Mouse (Mus musculus) T-helper 2 cell (primary cell): Measurements from ENCODE around the gene Cldn19.

ENCODE experiments used
- in situ Hi-C: fragments of 300-600 bp; cut with MboI, MseI; formaldehyde crosslinking; loops from one replicate; pipeline ENCODE4 v1.15.1; 2025; ENCODE audit warnings: high pct_unique_total_duplicates

Gene Cldn19

DNA sequence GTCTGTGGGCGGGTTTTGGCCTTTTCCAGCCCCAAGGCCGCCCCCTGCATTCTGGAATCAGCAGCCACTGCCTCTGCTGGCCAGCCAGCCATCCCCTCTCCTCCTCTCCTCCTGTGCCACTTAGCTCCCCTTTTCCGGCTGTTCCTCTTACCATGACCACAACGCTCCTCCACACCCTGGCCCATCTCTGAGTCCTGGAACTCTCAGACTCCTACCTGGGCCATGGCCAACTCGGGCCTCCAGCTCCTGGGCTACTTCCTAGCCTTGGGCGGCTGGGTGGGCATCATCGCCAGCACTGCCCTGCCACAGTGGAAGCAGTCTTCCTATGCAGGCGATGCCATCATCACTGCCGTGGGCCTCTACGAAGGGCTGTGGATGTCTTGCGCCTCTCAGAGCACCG lies at the start of gene Cldn19:
Gene Cldn19 (plus strand): TSS at position 64 of the 400 bp plus-strand sequence.
- in situ Hi-C loops, result no loop called here

- in situ Hi-C loops, result loop anchor here (10.0 kb wide), 1 partner anchor 1428 kb away; no protein-coding TSS in a partner anchor
Observed at GRCm38 (mm10) chr4:119216667-119217066, 38.5 kb upstream of the Cldn19 start.

- in situ Hi-C loops, result loop anchor here (10.0 kb wide), 1 partner anchor 1427 kb away; no protein-coding TSS in a partner anchor
Observed at GRCm38 (mm10) chr4:119218169-119218568, 37.0 kb upstream of the Cldn19 start, which contains the start of gene Tmem269. Gene Tmem269, minus strand, starts transcription at chr4:119218217.

- in situ Hi-C loops, result loop anchor here (5.0 kb wide), 1 partner anchor 46 kb away; no protein-coding TSS in a partner anchor
Observed at GRCm38 (mm10) chr4:119223696-119224095, 31.5 kb upstream of the Cldn19 start.

GRCm38 (mm10) chr4:119224534-119224933 lies 30.7 kb upstream of the Cldn19 start:
- in situ Hi-C loops, result loop anchor here (5.0 kb wide), 1 partner anchor 47 kb away; no protein-coding TSS in a partner anchor

DNA sequence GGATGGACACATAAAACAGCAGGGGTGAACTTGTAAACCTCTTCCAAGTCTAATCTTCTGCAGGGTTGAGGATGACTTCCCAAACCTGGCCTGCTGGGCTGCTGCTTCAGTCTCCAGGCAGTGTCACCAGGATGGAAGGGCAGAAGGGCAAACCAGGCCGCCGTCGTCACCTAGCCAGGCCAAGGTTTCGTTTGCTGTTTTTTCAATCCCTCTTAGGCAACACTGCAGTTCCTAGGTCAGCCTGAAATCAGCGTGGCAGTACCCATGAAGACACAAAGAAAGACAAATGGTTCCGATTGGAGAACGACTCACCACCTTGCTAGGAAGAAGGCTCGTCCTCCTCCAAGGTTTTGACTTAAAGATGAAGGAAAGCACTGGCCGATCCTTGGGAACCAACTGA lies 29.5 kb upstream of the Cldn19 start:
- in situ Hi-C loops, result loop anchor here (25.0 kb wide), 1 partner anchor 1062 kb away; the partner anchor contains the start of gene Foxo6

- in situ Hi-C loops, result loop anchor here (25.0 kb wide), 1 partner anchor 1061 kb away; the partner anchor contains the start of gene Foxo6
Observed at GRCm38 (mm10) chr4:119226751-119227150, 28.5 kb upstream of the Cldn19 start.

- in situ Hi-C loops, result loop anchor here (25.0 kb wide), 1 partner anchor 1055 kb away; the partner anchor contains the start of gene Foxo6
Observed at GRCm38 (mm10) chr4:119232410-119233255, 22.6 kb upstream of the Cldn19 start, which contains the start of the genes AU022252 and P3h1. Gene AU022252, minus strand, starts transcription at chr4:119232712. Gene P3h1, plus strand, starts transcription at chr4:119232915.

GRCm38 (mm10) chr4:119233256-119233901 lies 21.8 kb upstream of the Cldn19 start:
- in situ Hi-C loops, result loop anchor here (25.0 kb wide), 1 partner anchor 1054 kb away; the partner anchor contains the start of gene Foxo6

GRCm38 (mm10) chr4:119234348-119234747 lies 20.9 kb upstream of the Cldn19 start:
- in situ Hi-C loops, result loop anchor here (25.0 kb wide), 1 partner anchor 1053 kb away; the partner anchor contains the start of gene Foxo6

DNA sequence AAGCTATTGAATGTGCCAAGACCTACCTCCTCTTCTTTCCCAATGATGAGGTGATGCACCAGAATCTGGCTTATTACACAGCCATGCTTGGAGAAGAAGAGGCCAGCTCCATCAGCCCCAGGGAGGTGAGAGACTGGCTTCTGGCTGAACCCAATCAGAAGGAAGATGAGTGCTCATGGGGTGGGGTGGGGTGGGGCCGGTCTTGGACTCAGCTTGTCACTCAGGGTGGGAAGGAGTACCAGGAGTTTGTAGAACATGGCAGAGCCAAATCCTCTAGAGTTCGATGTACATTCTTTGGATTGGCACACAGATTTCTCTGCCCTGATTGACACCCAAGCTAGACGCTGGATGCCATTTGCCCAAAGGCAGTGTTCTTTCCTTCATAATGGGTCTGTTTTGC lies 16.6 kb upstream of the Cldn19 start:
- in situ Hi-C loops, result loop anchor here (25.0 kb wide), 1 partner anchor 1049 kb away; the partner anchor contains the start of gene Foxo6

- in situ Hi-C loops, result loop anchor here (25.0 kb wide), 1 partner anchor 1048 kb away; the partner anchor contains the start of gene Foxo6
Observed at GRCm38 (mm10) chr4:119239181-119239682, 16.0 kb upstream of the Cldn19 start.

DNA sequence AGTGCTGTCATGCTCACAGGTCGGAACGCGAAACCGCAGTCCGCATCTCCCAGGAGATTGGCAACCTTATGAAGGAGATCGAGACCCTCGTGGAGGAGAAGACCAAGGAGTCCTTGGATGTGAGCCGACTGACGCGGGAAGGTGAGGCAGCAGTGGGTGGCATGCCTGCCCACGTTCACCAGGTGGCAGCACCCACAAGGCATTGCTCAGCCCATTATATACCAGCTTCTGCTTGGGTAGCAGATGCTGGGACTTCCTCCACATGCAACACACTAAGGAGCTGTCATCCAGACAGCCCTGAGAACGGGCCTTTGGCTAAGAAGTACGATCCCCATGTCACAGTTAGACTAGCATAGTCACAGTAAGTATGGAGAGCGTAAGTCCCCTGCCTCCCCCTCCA lies 13.6 kb upstream of the Cldn19 start:
- in situ Hi-C loops, result loop anchor here (25.0 kb wide), 1 partner anchor 1046 kb away; the partner anchor contains the start of gene Foxo6

DNA sequence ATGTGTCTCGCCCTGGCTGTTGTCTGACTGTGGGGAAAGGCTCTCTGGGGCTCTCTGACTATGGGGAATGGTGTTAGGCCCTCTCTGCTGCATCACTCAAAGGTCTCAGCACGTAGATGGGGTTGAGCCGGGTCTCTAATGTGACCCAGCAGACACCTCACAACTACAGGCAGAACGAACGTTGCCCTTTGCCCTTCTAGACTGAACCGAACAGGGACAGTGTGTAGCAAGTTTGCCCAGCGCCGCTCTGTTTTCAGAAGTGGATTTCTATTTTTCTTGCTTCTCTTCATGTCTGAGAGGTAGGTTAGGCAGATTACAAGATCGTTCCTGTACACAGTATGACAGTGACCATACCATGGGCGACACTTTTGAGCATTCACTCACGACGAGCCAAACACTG lies 12.6 kb upstream of the Cldn19 start:
- in situ Hi-C loops, result loop anchor here (25.0 kb wide), 1 partner anchor 1045 kb away; the partner anchor contains the start of gene Foxo6

DNA sequence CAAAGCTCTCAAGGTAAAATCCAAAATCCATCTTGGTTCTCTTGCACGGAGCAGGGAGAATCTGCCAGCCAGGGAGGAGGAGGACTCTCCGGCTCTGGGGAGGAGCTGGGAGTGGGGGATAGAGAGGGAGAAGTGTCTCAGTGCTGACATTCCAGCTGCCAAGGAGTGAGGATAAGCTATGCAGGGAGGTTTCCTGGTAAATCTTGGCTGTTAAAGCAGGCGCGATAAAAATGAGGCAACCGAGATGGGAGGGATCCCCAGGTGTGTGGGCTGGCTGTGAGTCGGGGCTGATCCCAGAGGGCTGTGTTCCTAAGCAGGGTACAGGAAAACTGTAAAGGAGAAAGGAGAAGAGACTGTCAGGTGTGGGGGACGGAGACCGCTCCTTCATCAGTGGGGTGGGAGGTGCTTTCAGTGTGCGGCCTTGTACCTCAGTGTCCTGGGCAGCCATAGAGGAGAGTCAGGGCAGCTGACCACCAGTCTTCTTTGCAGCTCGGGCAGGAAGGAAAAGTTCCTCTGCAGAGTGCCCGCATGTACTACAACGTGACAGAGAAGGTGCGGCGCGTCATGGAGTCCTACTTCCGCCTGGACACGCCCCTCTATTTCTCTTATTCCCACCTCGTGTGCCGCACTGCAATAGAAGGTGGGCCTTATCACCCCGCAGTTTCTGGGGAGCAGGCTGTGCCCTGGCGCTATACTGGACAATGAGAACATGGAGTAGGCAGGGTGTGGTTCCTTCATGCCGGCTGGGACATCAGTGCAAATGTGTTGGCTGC lies 10.6 kb upstream of the Cldn19 start:
- in situ Hi-C loops, result loop anchor here (25.0 kb wide), 1 partner anchor 1043 kb away; the partner anchor contains the start of gene Foxo6

GRCm38 (mm10) chr4:119245556-119245955 lies 9.7 kb upstream of the Cldn19 start:
- in situ Hi-C loops, result loop anchor here (25.0 kb wide), 1 partner anchor 1042 kb away; the partner anchor contains the start of gene Foxo6

DNA sequence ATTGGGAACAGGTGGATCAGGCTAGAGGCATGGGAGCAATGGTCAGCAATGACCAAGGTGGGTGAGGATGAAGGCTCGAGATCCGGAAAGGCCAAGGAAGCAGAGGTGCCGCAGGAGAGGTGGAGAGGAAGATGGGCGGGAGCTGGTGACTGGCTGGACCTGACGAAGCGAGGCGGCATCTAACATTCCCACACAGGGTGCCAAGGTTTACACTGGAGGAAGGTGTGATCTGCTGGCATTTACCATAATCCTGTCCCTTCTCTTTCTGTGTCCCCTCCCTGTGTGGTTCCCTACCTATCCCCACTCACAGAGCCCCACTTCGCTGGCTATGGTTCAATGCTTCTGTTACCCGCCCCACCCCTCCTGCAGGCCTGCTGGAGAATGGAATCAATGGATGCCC lies 9.3 kb upstream of the Cldn19 start:
- in situ Hi-C loops, result loop anchor here (25.0 kb wide), 1 partner anchor 1041 kb away; the partner anchor contains the start of gene Foxo6

DNA sequence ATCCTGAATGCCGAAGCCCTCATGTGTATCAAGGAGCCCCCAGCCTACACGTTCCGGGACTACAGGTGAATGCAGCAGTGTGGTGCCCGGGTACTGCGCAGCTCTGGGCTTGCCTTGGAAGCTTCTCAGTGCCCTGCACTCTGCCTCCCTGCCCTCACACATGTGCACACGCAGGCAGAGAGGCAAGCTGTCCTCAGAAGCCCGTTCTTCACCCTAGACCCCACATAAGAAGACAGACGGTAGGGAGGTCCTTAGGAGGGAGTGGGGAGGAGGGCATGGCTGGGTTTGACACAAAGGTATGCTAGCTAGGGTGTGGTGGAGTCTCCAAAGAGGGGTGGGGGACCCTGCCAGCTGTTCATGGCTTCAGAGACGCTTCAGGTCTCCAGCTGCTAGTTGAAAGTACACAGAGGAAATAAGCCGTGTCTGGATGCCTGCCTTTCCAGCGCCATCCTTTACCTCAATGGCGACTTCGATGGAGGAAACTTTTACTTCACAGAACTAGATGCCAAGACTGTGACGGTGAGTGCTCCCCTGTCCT lies 8.5 kb upstream of the Cldn19 start:
- in situ Hi-C loops, result loop anchor here (25.0 kb wide), 1 partner anchor 1041 kb away; the partner anchor contains the start of gene Foxo6

DNA sequence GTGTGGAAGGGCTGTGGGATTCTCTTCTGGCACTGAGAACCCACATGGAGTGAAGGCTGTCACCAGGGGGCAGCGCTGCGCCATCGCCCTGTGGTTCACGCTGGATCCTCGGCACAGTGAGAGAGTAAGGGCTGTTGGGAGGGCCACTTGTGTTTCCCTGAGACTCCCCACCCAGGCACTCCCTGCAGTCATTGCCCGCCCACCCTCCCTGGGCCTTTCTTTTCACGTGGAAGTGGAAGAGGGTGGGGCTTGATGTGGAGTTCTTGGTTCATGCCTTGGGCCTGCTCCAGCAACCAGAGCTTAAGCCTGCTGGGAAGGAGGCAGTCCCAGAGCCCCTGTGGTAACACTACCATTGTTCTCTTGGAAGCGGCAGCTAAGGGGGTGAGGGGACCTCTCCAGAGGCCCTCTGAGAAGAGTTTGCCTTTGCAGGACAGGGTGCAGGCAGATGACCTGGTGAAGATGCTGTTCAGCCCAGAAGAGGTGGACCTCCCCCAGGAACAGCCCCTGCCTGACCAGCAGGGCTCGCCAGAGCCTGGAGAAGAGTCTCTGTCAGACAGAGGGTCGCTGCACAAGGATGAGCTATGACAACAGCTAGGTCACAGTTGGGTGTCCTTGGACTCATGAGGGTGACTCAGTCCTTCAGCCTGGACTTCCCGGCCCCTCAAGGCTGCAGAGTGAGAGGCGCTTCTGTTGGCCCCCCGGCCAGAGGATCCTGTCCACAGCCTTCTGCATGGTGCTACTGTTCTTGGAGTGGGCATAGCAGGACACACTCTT lies 7.6 kb upstream of the Cldn19 start:
- in situ Hi-C loops, result loop anchor here (25.0 kb wide), 1 partner anchor 1040 kb away; the partner anchor contains the start of gene Foxo6
